Mouse (Mus musculus): ENCODE data around the gene Blm. TPM values are rescaled to one million over a fixed set of nuclear protein-coding genes. Genes with fewer than 3 reads are reported as not detected.

Blm gene
- polyA plus RNA-seq, 1 experiment from 2014 or later, result 25.2 TPM

GRCm38 (mm10) chr7:80450354-80450753 is 84.6 kb downstream of the Blm start:
- peaks cover 14% of the 10 kb centered on the region for H3K4me1 ChIP-seq (replicated peaks; ENCODE audit: control insufficient read depth, insufficient read depth, low read length)
- no peak overlapping the region for H3K4me3 ChIP-seq (ENCODE audit: low read length)
- H3K27ac ChIP-seq (ENCODE audit: low read length), result no peak overlapping the region
- WGBS, result 86% methylated on average over 4 of the region's 4 CpGs
- H3K4me2 ChIP-seq (ENCODE audit: low read depth, low read length), result no peak overlapping the region
- H3K36me3 ChIP-seq (ENCODE audit: control insufficient read depth, insufficient read depth, low read length), result no peaks in the 10 kb centered on the region
- no peaks in the 10 kb centered on the region for H3K27me3 ChIP-seq (ENCODE audit: control insufficient read depth, insufficient read depth, low read depth, low read length)
- no peak for ATAC-seq (ENCODE audit: low read depth)
- no peaks in the 10 kb centered on the region for H3K9me3 ChIP-seq (ENCODE audit: control insufficient read depth, low read length)
- H3K9ac ChIP-seq (ENCODE audit: low read length), result no peak overlapping the region

- Histone ChIP-seq H3K4me3 (ENCODE audit: low read length) (no peak overlapping the region), H3K4me2 (ENCODE audit: low read depth, low read length) (no peak overlapping the region), H3K4me1 (replicated peaks; ENCODE audit: control insufficient read depth, insufficient read depth, low read length) (peaks cover 21% of the 10 kb centered on the region), H3K9me3 (ENCODE audit: control insufficient read depth, low read length) (no peaks in the 10 kb centered on the region), H3K36me3 (ENCODE audit: control insufficient read depth, insufficient read depth, low read length) (no peaks in the 10 kb centered on the region), H3K9ac (ENCODE audit: low read length) (no peak overlapping the region), H3K27ac (ENCODE audit: low read length) (no peak overlapping the region), H3K27me3 (ENCODE audit: control insufficient read depth, insufficient read depth, low read depth, low read length) (no peaks in the 10 kb centered on the region)
- no peak for ATAC-seq (ENCODE audit: low read depth)
- WGBS, result 49% methylated on average over 6 of the region's 6 CpGs
Measured at GRCm38 (mm10) chr7:80449620-80450091, 85.3 kb downstream of the Blm start.

GRCm38 (mm10) chr7:80447336-80447735 is 87.6 kb downstream of the Blm start:
- peaks cover 28% of the 10 kb centered on the region for H3K4me1 ChIP-seq (replicated peaks; ENCODE audit: control insufficient read depth, insufficient read depth, low read length)
- H3K36me3 ChIP-seq (ENCODE audit: control insufficient read depth, insufficient read depth, low read length), result no peaks in the 10 kb centered on the region
- H3K4me3 ChIP-seq (ENCODE audit: low read length), result no peak overlapping the region
- no peaks in the 10 kb centered on the region for H3K9me3 ChIP-seq (ENCODE audit: control insufficient read depth, low read length)
- no peak overlapping the region for H3K27ac ChIP-seq (ENCODE audit: low read length)
- H3K27me3 ChIP-seq (ENCODE audit: control insufficient read depth, insufficient read depth, low read depth, low read length), result no peaks in the 10 kb centered on the region
- no peak overlapping the region for H3K4me2 ChIP-seq (ENCODE audit: low read depth, low read length)
- 95% methylated on average over 8 of the region's 8 CpGs for WGBS
- no peak overlapping the region for H3K9ac ChIP-seq (ENCODE audit: low read length)
- ATAC-seq (ENCODE audit: low read depth), result no peak

- H3K4me2 ChIP-seq (ENCODE audit: low read depth, low read length), result no peak overlapping the region
- H3K27me3 ChIP-seq (ENCODE audit: control insufficient read depth, insufficient read depth, low read depth, low read length), result no peaks in the 10 kb centered on the region
- H3K4me1 ChIP-seq (replicated peaks; ENCODE audit: control insufficient read depth, insufficient read depth, low read length), result peaks cover 34% of the 10 kb centered on the region
- no peaks in the 10 kb centered on the region for H3K9me3 ChIP-seq (ENCODE audit: control insufficient read depth, low read length)
- H3K27ac ChIP-seq (ENCODE audit: low read length), result peak overlapping the region; percentile 60; the same call in 1 of the 2 replicates
- no peak for ATAC-seq (ENCODE audit: low read depth)
- no peaks in the 10 kb centered on the region for H3K36me3 ChIP-seq (ENCODE audit: control insufficient read depth, insufficient read depth, low read length)
- no peak overlapping the region for H3K4me3 ChIP-seq (ENCODE audit: low read length)
- 0 out of 2 replicates have a peak overlapping the region, but pooled peaks have one; percentile 1 for H3K9ac ChIP-seq (ENCODE audit: low read length)
- 52% methylated on average over 7 of the region's 7 CpGs for WGBS
Measured at GRCm38 (mm10) chr7:80446221-80446878, 88.6 kb downstream of the Blm start.

GRCm38 (mm10) chr7:80445492-80445891 is 89.4 kb downstream of the Blm start:
- H3K9me3 ChIP-seq (ENCODE audit: control insufficient read depth, low read length), result no peaks in the 10 kb centered on the region
- peak overlapping the region; percentile 60 for H3K27ac ChIP-seq (ENCODE audit: low read length)
- H3K4me2 ChIP-seq (ENCODE audit: low read depth, low read length), result no peak overlapping the region
- peak; percentile 70 for ATAC-seq (ENCODE audit: low read depth)
- no peak overlapping the region for H3K4me3 ChIP-seq (ENCODE audit: low read length)
- H3K9ac ChIP-seq (ENCODE audit: low read length), result no peak overlapping the region; the same call in 1 of the 2 replicates
- peaks cover 37% of the 10 kb centered on the region for H3K4me1 ChIP-seq (replicated peaks; ENCODE audit: control insufficient read depth, insufficient read depth, low read length)
- no peaks in the 10 kb centered on the region for H3K27me3 ChIP-seq (ENCODE audit: control insufficient read depth, insufficient read depth, low read depth, low read length)
- H3K36me3 ChIP-seq (ENCODE audit: control insufficient read depth, insufficient read depth, low read length), result no peaks in the 10 kb centered on the region
- WGBS, result 7% methylated on average over 6 of the region's 6 CpGs

DNA sequence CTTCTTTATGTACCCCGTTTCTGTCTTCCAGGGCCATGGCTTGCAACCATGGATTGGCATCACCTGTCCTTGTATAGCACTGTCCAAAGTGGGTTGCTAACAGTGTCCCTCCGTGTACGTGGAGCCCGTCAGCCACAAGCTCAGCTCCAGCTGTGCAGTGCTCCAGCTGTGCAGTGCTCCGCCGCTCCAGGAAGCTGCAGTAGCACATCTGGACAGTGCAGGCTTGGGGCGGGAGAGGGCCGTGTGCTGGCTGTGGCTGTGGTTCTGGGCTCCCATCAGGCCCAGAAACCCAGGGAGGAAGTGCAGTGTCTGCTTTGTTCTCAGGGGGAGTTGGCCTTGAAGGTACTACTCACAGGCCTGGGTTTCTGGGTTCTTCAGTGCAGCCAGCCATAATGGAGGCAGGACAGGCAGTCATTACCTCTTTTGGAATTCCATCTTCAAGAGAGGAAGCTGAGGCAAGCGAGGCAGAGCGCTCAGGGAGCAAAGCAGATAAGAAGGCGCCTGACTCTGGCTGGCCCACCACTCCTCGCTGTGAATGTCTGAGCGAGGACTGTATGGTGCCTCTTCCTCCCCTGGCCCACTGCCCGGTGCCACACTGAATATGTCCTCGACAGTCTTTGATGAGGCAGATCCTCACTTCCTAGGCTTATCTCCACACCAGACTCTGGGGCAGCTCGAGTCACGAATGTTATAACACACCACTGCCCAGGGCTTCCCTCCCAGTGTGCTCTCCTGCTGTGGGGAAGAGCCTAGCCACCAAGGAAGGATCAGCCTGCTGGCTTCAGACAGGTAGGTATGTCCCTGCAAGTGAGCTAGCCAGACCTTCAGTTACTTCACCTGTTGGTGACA is 90.3 kb downstream of the Blm start:
- H3K27me3 ChIP-seq (ENCODE audit: control insufficient read depth, insufficient read depth, low read depth, low read length), result no peaks in the 10 kb centered on the region
- 29% methylated on average over 17 of the region's 17 CpGs for WGBS

GRCm38 (mm10) chr7:80443124-80443523 is 91.8 kb downstream of the Blm start:
- 83% methylated on average over 3 of the region's 3 CpGs for WGBS

More for the DNA sequence above, 90.3 kb downstream of the Blm start:
- Histone ChIP-seq H3K9ac (ENCODE audit: low read length) (peak overlapping the region; percentile 34), H3K4me2 (ENCODE audit: low read depth, low read length) (no peak overlapping the region), H3K4me1 (replicated peaks; ENCODE audit: control insufficient read depth, insufficient read depth, low read length) (peaks cover 39% of the 10 kb centered on the region), H3K9me3 (ENCODE audit: control insufficient read depth, low read length) (no peaks in the 10 kb centered on the region), H3K36me3 (ENCODE audit: control insufficient read depth, insufficient read depth, low read length) (no peaks in the 10 kb centered on the region), H3K4me3 (ENCODE audit: low read length) (no peak overlapping the region), H3K27ac (ENCODE audit: low read length) (peak overlapping the region; percentile 60)
- ATAC-seq (ENCODE audit: low read depth), result peak; percentile 57

GRCm38 (mm10) chr7:80441986-80442904 is 92.7 kb downstream of the Blm start:
- no peak for ATAC-seq (ENCODE audit: low read depth)
- Histone ChIP-seq H3K9ac (ENCODE audit: low read length) (no peak overlapping the region), H3K27me3 (ENCODE audit: control insufficient read depth, insufficient read depth, low read depth, low read length) (no peaks in the 10 kb centered on the region), H3K9me3 (ENCODE audit: control insufficient read depth, low read length) (no peaks in the 10 kb centered on the region), H3K27ac (ENCODE audit: low read length) (no peak overlapping the region), H3K4me2 (ENCODE audit: low read depth, low read length) (no peak overlapping the region), H3K4me1 (replicated peaks; ENCODE audit: control insufficient read depth, insufficient read depth, low read length) (peaks cover 49% of the 10 kb centered on the region), H3K36me3 (ENCODE audit: control insufficient read depth, insufficient read depth, low read length) (no peaks in the 10 kb centered on the region), H3K4me3 (ENCODE audit: low read length) (no peak overlapping the region)
- 62% methylated on average over 11 of the region's 11 CpGs for WGBS

More at GRCm38 (mm10) chr7:80443124-80443523, 91.8 kb downstream of the Blm start:
- H3K9ac ChIP-seq (ENCODE audit: low read length), result no peak overlapping the region
- no peak overlapping the region for H3K27ac ChIP-seq (ENCODE audit: low read length)
- ATAC-seq (ENCODE audit: low read depth), result no peak
- H3K27me3 ChIP-seq (ENCODE audit: control insufficient read depth, insufficient read depth, low read depth, low read length), result no peaks in the 10 kb centered on the region
- peaks cover 49% of the 10 kb centered on the region for H3K4me1 ChIP-seq (replicated peaks; ENCODE audit: control insufficient read depth, insufficient read depth, low read length)
- no peak overlapping the region for H3K4me2 ChIP-seq (ENCODE audit: low read depth, low read length)
- H3K9me3 ChIP-seq (ENCODE audit: control insufficient read depth, low read length), result no peaks in the 10 kb centered on the region
- H3K4me3 ChIP-seq (ENCODE audit: low read length), result no peak overlapping the region
- no peaks in the 10 kb centered on the region for H3K36me3 ChIP-seq (ENCODE audit: control insufficient read depth, insufficient read depth, low read length)

All from lung, embryonic 16.5 days (tissue).